Comparison of ENCODE assay signal across 19 mouse cellular contexts in genomic region chr2:93051873-93052272, GRCm38 (mm10). TPM values are rescaled to one million over a fixed set of nuclear protein-coding genes. Genes with fewer than 3 reads are reported as not detected.
DNase-seq lines count a peak whose midpoint lies in the region; ATAC-seq and TF ChIP-seq lines count a peak whose summit lies in the region.
"Had no signal": no experiment of that assay in that cellular context is flagged by ENCODE, and none has a peak within 500 bp of the region (broad histone marks: within the 10 kb centered on the region; RNA-seq: fewer than 3 reads in every experiment).

No protein-coding gene starts in this region.

- no peak overlapping the region for H3K4me2 ChIP-seq in heart, postnatal 0 days (ENCODE audit: low read depth, low read length)
- no peak overlapping the region for H3K4me2 ChIP-seq in liver, postnatal 0 days (ENCODE audit: low read depth, low read length)
- no peak overlapping the region for H3K4me2 ChIP-seq in liver, embryonic 11.5 days
- H3K4me2 ChIP-seq: embryonic facial prominence, embryonic 12.5 days; heart, embryonic 11.5 days; liver, embryonic 13.5 days had no signal

- no peaks in the 10 kb centered on the region for H3K36me3 ChIP-seq in heart, postnatal 0 days (replicated peaks; ENCODE audit: control insufficient read depth, insufficient read depth, low read length)
- H3K36me3 ChIP-seq in heart, embryonic 10.5 days: no peaks in the 10 kb centered on the region
- no peaks in the 10 kb centered on the region for H3K36me3 ChIP-seq in liver, postnatal 0 days (replicated peaks; ENCODE audit: insufficient read depth, low read length)
- H3K36me3 ChIP-seq in liver, embryonic 11.5 days (ENCODE audit: control insufficient read depth, insufficient read depth, low read length): no peaks in the 10 kb centered on the region
- H3K36me3 ChIP-seq in ES-Bruce4 (ENCODE audit: control insufficient read depth, insufficient read depth, low read length, poor library complexity, severe bottlenecking): no peaks in the 10 kb centered on the region
- H3K36me3 ChIP-seq: embryonic facial prominence, embryonic 12.5 days; limb, embryonic 10.5 days; liver, embryonic 13.5 days had no signal

- no peaks in the 10 kb centered on the region for H3K9me3 ChIP-seq in heart, postnatal 0 days (replicated peaks; ENCODE audit: control insufficient read depth, low read length)
- no peaks in the 10 kb centered on the region for H3K9me3 ChIP-seq in heart, embryonic 10.5 days
- H3K9me3 ChIP-seq in liver, postnatal 0 days (ENCODE audit: low read length): no peaks in the 10 kb centered on the region
- no peaks in the 10 kb centered on the region for H3K9me3 ChIP-seq in liver, embryonic 11.5 days (ENCODE audit: control insufficient read depth, low read length)
- H3K9me3 ChIP-seq in ES-Bruce4 (replicated peaks; ENCODE audit: control insufficient read depth, insufficient read depth, low read length, poor library complexity, severe bottlenecking): no peaks in the 10 kb centered on the region
- H3K9me3 ChIP-seq: embryonic facial prominence, embryonic 12.5 days; limb, embryonic 10.5 days; liver, embryonic 13.5 days had no signal

- H3K9ac ChIP-seq in heart, postnatal 0 days (replicated peaks; ENCODE audit: low read depth, low read length): no peak overlapping the region
- H3K9ac ChIP-seq in liver, postnatal 0 days (replicated peaks): no peak overlapping the region
- H3K9ac ChIP-seq in liver, embryonic 11.5 days (ENCODE audit: low read depth, low read length): no peak overlapping the region
- no peak overlapping the region for H3K9ac ChIP-seq in ES-Bruce4 (ENCODE audit: low read depth, poor library complexity, severe bottlenecking)
- H3K9ac ChIP-seq: embryonic facial prominence, embryonic 12.5 days; liver, embryonic 13.5 days had no signal

- TF ChIP-seq CTCF in heart, postnatal 0 days (IDR thresholded peaks at IDR 0.05; ENCODE audit: low read depth): peak; percentile 62
- peak; percentile 21; the same call in 1 of the 2 replicates for TF ChIP-seq CTCF in liver, postnatal 0 days (IDR thresholded peaks at IDR 0.05; ENCODE audit: low read depth)
- TF ChIP-seq CTCF in ES-Bruce4 (IDR thresholded peaks at IDR 0.05; ENCODE audit: low read depth, low read length): peak; percentile 23
- 0 out of 2 replicates have a peak, but pooled peaks have one; percentile 3 for TF ChIP-seq CTCF in cortical plate, adult 2 months (IDR thresholded peaks at IDR 0.05; ENCODE audit: extremely low read depth, insufficient read depth, low read length)

- no peaks in the 10 kb centered on the region for H3K27me3 ChIP-seq in heart, postnatal 0 days (ENCODE audit: control insufficient read depth, insufficient read depth, low read length)
- H3K27me3 ChIP-seq in heart, embryonic 10.5 days (ENCODE audit: insufficient read depth, poor library complexity, severe bottlenecking): no peaks in the 10 kb centered on the region
- H3K27me3 ChIP-seq in liver, postnatal 0 days (ENCODE audit: insufficient read depth, low read length): no peaks in the 10 kb centered on the region
- H3K27me3 ChIP-seq in liver, embryonic 11.5 days (replicated peaks; ENCODE audit: control insufficient read depth, insufficient read depth, low read length): no peaks in the 10 kb centered on the region
- H3K27me3 ChIP-seq in ES-Bruce4 (ENCODE audit: control insufficient read depth, insufficient read depth, low read length, poor library complexity, severe bottlenecking): no peaks in the 10 kb centered on the region
- H3K27me3 ChIP-seq: embryonic facial prominence, embryonic 12.5 days had no signal

- no peak for DNase-seq in heart, postnatal 0 days (ENCODE audit: low spot score)
- no peak for DNase-seq in heart, embryonic 10.5 days (ENCODE audit: low spot score)
- no peak for DNase-seq in liver, postnatal 0 days
- no peak for DNase-seq in liver, embryonic 11.5 days (ENCODE audit: low spot score)
- DNase-seq in embryo, embryonic 10 days (ENCODE audit: low spot score): no peak
- DNase-seq: adrenal gland, adult 8-10 months; gastrocnemius, postnatal 14 days; heart, postnatal 36 days; kidney, adult 8-10 months; liver, embryonic 13.5 days; right cerebral cortex, adult 18-20 months; thymus, adult 2 months had no signal

- no peak overlapping the region for H3K27ac ChIP-seq in heart, postnatal 0 days (ENCODE audit: low read depth)
- H3K27ac ChIP-seq in heart, embryonic 10.5 days: no peak overlapping the region
- no peak overlapping the region for H3K27ac ChIP-seq in liver, postnatal 0 days (ENCODE audit: low read depth)
- H3K27ac ChIP-seq in liver, embryonic 11.5 days (ENCODE audit: low read depth, low read length): no peak overlapping the region
- H3K27ac ChIP-seq in ES-Bruce4 (ENCODE audit: insufficient read depth, low read length): no peak overlapping the region
- no peak overlapping the region for H3K27ac ChIP-seq in cortical plate, adult 2 months (ENCODE audit: insufficient read depth, low read length)
- H3K27ac ChIP-seq: embryonic facial prominence, embryonic 12.5 days; limb, embryonic 10.5 days; liver, embryonic 13.5 days had no signal

- no peak for TF ChIP-seq EP300 in heart, postnatal 0 days (IDR thresholded peaks at IDR 0.05; ENCODE audit: low read depth)
- TF ChIP-seq EP300 in liver, postnatal 0 days (IDR thresholded peaks at IDR 0.05; ENCODE audit: low read depth): no peak
- no peak for TF ChIP-seq EP300 in ES-Bruce4 (IDR thresholded peaks at IDR 0.05; ENCODE audit: insufficient read depth, low read depth, low read length)

- peaks cover 3% of the 10 kb centered on the region; the same call in 1 of the 2 replicates for H3K4me1 ChIP-seq in heart, postnatal 0 days (ENCODE audit: control insufficient read depth, insufficient read depth)
- peaks cover 15% of the 10 kb centered on the region for H3K4me1 ChIP-seq in heart, embryonic 10.5 days
- H3K4me1 ChIP-seq in liver, postnatal 0 days (ENCODE audit: insufficient read depth): peaks cover under 1% of the 10 kb centered on the region
- H3K4me1 ChIP-seq in liver, embryonic 11.5 days (replicated peaks; ENCODE audit: control insufficient read depth, insufficient read depth, low read length): peaks cover under 1% of the 10 kb centered on the region; the same call in 1 of the 2 replicates
- H3K4me1 ChIP-seq in ES-Bruce4 (ENCODE audit: control insufficient read depth, insufficient read depth, low read length): no peaks in the 10 kb centered on the region
- no peaks in the 10 kb centered on the region for H3K4me1 ChIP-seq in cortical plate, adult 2 months (ENCODE audit: control insufficient read depth, insufficient read depth, low read length)

- 0 out of 2 replicates have a peak, but pooled peaks have one; percentile 39 for ATAC-seq in heart, postnatal 0 days (ENCODE audit: insufficient read depth, low read depth)
- ATAC-seq in liver, postnatal 0 days: no peak
- no peak for ATAC-seq in liver, embryonic 11.5 days (replicated peaks; ENCODE audit: low FRiP score)
- ATAC-seq: CD4-positive, CD25-positive, alpha-beta regulatory T cell, adult 4 months; hindbrain, embryonic 16.5 days had no signal

- WGBS in heart, postnatal 0 days: 11% methylated on average over 1 of the region's 1 CpGs
- WGBS in heart, embryonic 10.5 days: 50% methylated on average over 1 of the region's 1 CpGs
- WGBS in liver, postnatal 0 days (ENCODE audit: insufficient replicate concordance): 43% methylated on average over 1 of the region's 1 CpGs
- 39% methylated on average over 1 of the region's 1 CpGs for WGBS in liver, embryonic 11.5 days

- TF ChIP-seq POLR2A in ES-Bruce4 (IDR thresholded peaks at IDR 0.05; ENCODE audit: insufficient read depth, low read length): no peak
- no peak for TF ChIP-seq POLR2A in cortical plate, adult 2 months (IDR thresholded peaks at IDR 0.05; ENCODE audit: extremely low read depth, insufficient read depth, low read length)

- no peak overlapping the region for H3K4me3 ChIP-seq in heart, postnatal 0 days (ENCODE audit: low read depth, low read length)
- H3K4me3 ChIP-seq in heart, embryonic 10.5 days: no peak overlapping the region
- no peak overlapping the region for H3K4me3 ChIP-seq in liver, postnatal 0 days (ENCODE audit: low read depth, low read length)
- H3K4me3 ChIP-seq in liver, embryonic 11.5 days (ENCODE audit: low read depth, low read length): no peak overlapping the region
- no peak overlapping the region for H3K4me3 ChIP-seq in ES-Bruce4 (ENCODE audit: low read depth, low read length)
- no peak overlapping the region for H3K4me3 ChIP-seq in cortical plate, adult 2 months (ENCODE audit: insufficient read depth, low read length)
- H3K4me3 ChIP-seq: embryonic facial prominence, embryonic 12.5 days; limb, embryonic 10.5 days; liver, embryonic 13.5 days had no signal

RNA-seq across cellular contexts. Expression of gene Prdm11, which starts 5.9 kb away (rescaled TPM):
- 10.7 and 12.7 TPM in 2 replicates for total RNA-seq in heart, postnatal 0 days (2014; rRNA removed; ENCODE audit: low replicate concordance)
- 2.7 and 2.9 TPM in 2 replicates for polyA plus RNA-seq in heart, postnatal 0 days (2015; fragmentation: Nextera tagmentation; extraction: Ambion mirVana)
- 4.5 and 4.6 TPM in 2 replicates for polyA plus RNA-seq in heart, embryonic 10.5 days (2016; fragmentation: Nextera tagmentation; extraction: Ambion mirVana)
- polyA plus RNA-seq in liver, postnatal 0 days (2015; fragmentation: Nextera tagmentation; extraction: Ambion mirVana): 0.86 and 1.2 TPM in 2 replicates
- polyA plus RNA-seq in liver, embryonic 11.5 days (2014; fragmentation: Nextera tagmentation; extraction: Ambion mirVana): 5.0 and 6.4 TPM in 2 replicates
- 2.1 and 2.4 TPM in 2 replicates for polyA plus RNA-seq in ES-Bruce4 (2011; ENCODE audit: insufficient read depth, insufficient read length, low read depth, missing spikeins)
- polyA plus RNA-seq in cortical plate, adult 2 months (2012; rRNA removed): 7.5 and 7.9 TPM in 2 replicates

Comparison
In these comparisons a context has a peak if more than half of its experiments do, and no peak if none do; other contexts are left out.
1. CTCF ChIP-seq: peak in every context shown above with its lines; median percentile 62 in heart, postnatal 0 days; 23 in ES-Bruce4; 21 in liver, postnatal 0 days; 3 in cortical plate, adult 2 months.